Mouse (Mus musculus): Measurements from ENCODE around the gene Tns3.

The Tns3 gene

DNA sequence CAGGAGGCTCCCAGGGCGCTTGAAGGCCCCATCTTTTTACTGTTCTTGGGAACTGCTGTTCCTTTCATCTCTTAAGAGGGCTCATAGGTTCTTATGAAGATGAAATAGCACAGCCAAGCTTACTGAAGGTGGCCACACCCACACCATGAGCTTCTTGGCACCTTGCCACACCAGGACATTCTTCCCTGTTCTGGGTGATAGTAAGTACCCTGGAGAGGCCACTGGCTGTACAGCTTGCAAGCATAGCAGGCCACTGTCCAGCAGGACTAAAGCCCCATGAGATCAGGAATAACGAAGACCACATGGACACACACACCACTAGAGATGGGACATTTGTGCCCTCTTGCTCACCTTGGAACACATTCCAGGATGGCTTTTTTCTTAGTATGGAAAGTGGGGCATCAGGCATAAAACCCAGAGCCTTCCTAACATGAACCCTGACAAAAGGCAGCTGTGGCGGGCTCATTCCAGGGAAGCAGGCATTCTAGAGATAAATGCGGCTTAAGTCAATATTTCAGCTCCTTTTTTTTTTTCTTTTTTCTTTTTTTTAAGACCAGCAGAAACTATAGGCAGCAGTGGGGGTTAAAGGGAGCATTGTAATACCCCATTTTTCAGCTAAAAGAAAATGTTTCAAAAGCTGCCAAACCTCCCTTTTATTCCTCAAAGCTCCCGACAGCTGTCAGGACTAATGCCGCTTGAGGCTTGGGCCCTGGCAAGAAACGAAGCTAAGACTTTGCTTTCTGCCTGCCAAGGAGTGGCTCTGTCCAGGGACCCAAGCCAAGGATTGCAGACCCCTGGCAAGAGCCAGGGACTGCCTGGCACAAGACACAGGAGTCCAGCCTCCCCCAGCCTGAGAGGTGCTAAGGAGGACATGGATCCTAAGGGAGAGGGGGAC is 150.7 kb downstream of the Tns3 start:
- peak in 1 of 2 experiments; percentile 52 for DNase-seq

DNA sequence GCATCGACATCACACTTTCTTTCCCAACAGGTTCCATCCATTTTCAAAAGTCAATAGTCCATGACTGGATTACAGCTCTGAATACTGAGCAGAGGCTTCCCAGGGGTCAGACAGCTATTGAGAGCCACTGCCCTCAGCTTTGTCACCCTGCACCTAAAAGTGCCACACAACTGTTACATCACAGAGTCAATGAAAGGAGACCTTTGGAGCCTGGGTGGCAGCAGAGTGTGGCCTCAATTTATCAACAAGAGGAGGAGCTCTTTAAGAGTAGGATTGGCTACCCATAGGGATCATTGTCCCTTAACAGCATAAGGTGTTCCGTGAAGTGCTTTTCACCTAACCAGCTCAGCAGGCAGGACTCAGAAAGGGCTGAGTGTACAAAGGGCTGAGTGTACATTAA is 154.0 kb downstream of the Tns3 start:
- DNase-seq = no peak

DNA sequence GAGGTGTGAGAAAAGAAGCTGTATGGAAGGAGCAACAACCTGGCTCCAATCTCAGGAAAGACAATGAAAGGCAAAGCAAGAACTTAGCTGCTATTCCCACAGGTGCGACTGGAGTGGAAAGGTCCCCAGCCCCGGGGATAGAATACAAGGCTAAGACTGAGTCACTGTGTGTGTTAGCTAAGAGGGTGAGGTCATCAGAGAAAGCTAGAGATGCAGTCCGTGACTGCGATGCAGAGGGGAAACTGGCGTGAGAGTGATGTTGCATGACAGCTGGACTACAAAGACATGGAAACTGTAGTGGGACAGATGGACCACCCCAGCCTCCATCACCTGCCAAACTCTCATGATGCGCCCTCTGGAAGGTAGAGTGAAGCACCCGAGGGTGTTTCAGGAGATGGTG is 154.7 kb downstream of the Tns3 start:
- DNase-seq = no peak

DNA sequence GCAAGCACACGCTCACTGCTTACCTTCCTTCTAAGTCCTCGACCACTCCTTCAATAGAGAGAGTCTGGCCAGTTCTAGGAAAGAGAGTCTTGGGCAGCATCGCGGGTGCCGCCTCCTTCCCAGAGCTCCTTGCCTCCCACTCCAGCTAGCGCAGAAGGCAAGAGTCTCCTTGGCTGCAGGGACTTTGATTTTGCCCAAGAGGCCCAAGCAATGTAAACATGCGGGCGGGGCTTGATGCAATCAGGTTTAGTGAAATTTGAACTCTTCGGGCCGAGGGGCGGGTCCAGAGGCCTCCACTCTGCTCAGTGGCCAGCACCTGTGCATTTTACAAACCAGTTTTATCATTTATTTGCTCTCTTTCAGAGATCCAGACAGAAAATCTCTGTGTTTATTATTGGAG is 160.6 kb downstream of the Tns3 start:
- DNase-seq = no peak

DNA sequence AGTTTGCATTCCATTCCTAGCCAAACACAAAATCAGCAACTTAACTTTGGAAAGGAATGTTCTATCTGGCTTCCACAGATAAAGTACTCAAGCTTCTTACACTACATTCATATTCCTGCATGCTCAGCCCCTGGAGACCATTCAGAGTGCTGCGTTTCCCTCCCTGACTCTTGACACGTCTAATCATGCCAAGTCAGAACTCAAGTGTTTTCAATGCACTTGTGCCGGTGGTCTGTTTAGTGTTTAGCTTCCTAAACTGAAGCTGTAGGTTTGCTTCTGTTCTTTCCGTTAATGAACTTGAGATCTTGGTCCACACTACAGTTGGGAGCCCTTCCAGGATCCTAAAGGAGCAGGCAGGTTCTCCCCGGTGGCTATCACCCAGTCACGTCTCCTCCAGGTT is 163.5 kb downstream of the Tns3 start:
- no peak for DNase-seq

DNA sequence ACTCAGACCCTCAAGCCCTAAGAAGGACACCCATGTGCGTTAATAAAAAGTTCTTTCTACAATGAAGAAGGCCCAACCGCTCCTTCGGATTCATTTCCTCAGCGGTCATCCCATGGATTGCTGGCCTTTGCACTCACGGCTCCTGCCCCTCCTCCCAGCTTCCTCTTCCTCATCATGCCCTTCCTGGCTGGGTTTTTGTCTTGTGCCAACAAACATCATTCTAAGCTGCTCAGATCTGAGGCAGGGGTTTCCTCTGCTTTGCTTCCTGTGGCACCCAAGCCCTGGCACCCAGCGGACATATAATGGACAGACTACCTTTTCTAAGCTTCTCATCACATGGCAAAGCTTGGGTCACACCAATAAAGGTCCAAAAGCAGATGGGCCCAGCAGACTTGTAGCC is 167.2 kb downstream of the Tns3 start:
- no peak for DNase-seq

DNA sequence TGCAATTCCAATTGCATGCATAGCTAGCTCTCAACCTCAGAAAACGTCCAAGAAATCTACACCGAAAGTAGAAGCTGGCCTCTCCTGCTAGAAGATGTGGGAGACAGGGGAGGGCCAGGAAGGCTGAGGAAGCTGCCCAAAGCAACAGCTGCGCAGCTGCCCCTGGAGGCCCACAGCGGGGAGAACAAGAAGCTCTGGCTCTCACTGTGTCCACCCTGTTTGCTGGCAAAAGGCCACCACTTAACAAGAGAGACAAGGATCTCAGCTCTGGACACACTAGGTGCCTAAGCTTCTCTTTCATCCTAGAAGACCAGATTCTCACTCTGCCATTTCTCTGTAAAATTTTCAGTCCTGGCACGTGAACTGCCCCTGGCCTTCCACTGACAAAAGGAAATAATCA is 167.6 kb downstream of the Tns3 start:
- DNase-seq = peak in 1 of 2 experiments; percentile 34

DNA sequence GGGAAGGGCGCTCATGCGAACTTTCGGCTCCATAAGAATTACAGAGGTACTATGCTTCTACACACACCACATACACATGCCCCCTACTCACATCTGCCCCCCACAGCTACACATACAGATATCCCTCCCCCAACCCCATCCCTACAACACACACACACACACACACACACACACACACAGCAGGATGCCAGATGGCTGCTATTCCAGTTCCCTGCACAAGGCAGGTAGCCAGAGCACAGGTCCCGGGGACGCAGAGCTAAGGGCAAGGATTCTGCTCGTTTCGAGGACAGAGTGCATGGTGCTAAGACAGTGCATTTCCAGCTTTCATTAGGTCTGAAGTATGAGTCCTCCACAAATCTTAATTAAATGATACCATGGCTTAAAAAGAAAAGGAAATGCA is 168.5 kb downstream of the Tns3 start:
- DNase-seq = peak; percentile 67 to 77

DNA sequence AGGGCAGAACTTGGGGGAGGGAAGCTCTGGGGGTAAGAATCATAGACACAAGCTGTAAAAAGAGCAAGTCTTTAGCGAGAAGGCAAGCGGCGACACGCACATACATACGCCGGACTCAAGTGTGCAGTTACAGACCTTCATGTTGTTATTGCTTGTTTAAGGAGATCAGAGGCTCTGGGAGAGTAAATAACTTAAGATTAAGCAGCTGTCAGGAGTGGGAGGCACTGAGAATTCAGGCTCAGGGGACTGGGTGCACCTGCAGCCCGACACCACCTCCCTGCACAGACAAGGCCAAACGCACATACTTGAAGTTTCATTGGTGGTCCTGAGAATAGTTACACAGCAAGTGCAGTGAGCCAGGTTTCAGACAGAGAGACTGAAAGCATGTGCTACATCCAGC is 169.3 kb downstream of the Tns3 start:
- DNase-seq = no peak

DNA sequence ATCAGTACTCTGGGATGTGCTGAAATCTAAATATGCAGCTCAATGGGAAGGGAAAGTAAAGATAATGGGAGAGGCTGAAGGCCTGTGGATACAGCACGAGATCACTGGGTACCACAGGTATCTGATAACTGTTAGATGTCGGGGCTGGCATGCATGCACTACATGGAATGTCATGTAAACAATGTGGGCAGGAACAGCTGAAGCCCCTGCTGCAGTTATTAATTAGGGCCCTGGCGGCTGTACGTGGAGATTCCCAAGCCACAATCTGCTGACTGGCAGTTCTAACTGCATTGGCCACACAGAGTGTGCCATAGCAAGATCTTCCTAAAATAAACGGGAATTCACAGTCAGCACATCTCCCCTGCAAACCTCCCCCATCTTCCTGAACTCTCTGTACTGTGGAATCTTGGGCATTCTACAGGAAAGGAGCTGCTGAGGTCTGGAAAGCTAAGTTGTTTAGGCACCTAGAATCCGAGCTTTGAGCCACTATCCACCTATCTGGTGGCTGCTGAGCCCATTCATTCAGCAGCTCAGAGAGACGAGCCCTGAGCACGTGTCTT is 170.3 kb downstream of the Tns3 start:
- no peak for DNase-seq

DNA sequence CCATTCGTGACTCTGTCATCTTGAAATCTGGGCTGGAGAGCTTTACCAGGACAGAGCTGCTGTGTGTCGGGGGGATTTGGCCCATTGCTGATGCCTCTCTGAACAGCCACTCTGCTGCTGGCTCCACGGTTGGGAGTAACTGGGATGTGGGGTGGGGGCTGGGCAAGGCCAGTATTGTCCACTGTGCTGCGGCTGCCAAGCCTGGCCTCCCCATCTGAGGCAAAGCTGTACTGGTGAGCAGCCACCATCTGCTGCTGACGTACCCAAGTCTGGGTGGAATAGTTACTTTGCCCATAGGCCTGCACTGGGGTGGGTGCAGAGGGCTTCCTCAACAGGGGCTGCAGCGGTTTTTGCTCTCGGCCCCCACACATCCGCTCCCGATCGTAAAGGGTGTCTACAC is 172.0 kb downstream of the Tns3 start:
- DNase-seq = peak; percentile 37 to 61

DNA sequence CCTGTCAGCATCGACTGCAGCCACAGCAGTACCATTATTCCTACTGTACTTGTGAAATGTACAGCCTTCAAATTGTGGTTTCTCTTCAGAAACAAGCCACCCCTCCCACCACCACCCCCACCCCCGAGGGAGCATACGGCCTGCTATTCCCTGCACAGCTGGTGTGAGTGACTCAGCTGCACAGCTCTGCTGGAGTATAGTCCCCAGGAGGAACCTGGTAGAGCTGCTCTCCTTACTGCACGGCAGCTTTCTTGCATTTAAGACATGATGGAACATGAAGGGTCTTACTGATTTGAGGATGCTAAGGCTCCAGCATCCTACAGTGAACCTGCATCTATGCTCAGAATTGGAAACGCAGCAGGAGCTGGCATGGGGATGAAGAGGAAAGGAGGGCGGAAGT is 176.1 kb downstream of the Tns3 start:
- no peak for DNase-seq

DNA sequence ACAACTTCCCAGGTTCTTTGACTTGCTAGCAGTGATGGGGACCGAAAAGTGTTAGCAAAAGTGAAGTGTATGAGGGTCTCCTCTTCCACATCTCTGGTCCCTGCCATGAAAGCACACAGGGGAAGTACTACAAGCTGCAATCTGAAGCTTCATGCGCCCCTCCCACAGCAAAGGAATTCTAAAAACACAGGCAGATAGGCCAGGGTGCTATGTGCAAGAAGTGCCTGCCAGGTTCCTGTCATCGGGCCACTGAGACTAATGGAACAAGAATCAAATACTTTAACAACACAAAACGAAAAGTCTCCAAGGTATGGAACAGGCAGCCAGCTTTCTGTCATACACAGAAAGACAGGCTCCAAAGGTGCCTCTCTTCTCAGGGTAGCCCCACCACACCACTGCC is 177.8 kb downstream of the Tns3 start:
- no peak for DNase-seq

DNA sequence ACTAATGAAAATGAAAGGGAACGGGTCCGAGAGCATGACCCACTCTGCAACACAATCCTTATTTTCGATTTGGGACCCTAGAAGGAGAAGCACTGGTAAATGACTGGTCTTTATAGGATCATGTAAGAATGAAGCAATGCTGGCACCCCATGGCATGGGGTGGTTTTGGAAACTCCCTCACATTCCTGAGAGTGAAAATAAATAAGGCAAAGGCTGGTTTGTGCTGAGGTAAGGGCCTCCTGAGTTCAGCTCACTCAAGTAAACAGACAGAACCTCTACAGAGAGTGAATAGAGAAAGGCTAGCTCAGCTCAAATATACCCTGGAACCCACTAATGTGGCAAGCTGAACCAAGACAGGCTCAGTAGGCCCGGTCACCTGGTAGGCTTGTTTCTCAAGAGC is 179.8 kb downstream of the Tns3 start:
- DNase-seq = no peak

DNA sequence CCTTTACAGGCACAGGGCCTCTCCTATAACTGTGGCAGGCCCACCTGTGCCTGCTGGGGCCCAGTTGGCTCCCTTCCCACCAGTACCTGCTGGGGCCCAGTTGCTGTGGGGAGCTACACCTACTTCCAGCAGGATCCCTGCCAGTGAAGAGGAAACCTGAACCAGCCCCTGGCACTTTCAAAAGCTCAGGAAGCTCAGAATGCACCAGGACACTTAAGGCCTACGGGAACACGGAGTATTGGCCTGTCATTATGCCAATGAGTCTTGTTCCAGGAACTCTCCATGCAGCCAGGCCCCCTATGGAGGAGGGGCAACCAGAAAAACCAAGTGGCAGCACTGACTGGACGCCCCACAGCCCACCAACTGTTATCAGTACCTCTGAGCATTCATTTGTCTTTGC is 181.6 kb downstream of the Tns3 start:
- DNase-seq = peak in 1 of 2 experiments; percentile 38

DNA sequence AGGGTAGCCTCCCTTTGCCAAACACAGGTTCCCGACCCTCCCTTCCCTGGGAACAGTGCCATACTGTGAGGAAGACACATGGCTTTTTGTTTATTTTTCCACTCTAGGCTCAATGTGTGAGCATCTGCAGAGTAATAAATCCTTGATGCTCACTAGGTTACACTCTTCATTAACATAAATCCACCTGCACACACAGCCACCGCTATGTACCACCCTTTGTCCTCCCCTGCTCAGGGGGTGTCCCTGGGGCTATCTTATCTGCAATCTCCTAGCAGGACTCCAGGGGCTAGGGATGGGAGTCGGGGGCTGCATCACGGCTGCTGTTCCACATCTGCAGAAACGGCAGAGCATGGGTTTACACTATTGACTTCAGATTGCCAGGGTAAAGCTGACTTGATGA is 182.4 kb downstream of the Tns3 start:
- DNase-seq = no peak

DNA sequence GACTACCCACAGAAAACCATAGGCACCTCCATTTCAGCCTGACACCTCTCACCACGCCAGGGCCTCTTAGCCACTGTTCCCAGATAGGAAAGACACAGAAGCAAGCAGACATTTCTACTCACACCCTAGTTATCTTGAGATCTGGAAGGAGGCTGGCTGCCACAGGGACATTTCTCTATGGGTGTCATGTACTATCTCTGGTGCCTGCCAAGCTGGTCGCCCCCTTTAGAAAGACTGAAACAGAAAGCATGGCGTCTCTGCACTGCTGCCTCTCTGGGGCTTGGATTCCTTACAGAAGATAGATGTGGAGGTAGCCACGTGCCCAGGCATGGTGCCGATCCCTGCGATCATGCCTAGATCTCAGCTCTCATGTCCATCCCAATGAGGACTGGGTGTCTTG is 182.8 kb downstream of the Tns3 start:
- no peak for DNase-seq

DNA sequence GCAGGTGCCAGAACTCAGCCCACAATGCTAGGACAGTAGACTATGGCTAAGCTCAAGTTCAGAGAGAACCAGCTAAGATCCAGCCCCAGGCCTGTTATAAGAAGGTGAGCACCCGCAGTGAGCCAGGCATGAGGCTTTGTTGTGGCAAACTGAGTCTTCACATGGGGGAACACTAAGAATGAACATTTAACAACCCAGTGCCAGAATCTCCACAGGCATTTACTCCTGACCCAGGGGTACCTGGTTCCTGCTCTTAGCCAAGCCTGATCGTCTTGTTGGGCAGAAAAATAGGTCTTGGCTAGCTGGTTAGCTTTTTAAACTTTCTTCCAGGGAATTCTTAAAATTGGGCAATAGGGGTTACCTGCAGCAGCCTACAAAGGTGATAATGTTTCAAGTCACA is 184.5 kb downstream of the Tns3 start:
- no peak for DNase-seq

DNA sequence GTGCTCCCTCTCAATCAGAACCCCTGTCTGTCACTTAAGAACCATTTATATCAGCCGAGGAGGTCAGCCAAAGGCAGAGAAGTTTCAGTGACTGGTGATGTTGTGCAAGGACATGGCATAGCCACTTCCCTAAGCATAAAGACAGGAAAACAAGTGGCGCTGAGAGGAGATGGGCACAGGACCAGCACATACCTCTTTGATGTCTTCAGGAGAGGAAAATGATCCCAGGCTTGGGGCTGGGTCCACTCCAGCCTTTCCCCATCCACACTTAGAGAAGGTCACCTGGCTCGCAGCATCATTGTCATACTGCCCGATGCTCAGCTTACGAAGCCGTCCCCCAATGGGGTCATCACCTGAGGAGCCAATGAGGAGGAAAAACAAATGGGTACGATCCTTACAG is 185.0 kb downstream of the Tns3 start:
- DNase-seq = no peak

DNA sequence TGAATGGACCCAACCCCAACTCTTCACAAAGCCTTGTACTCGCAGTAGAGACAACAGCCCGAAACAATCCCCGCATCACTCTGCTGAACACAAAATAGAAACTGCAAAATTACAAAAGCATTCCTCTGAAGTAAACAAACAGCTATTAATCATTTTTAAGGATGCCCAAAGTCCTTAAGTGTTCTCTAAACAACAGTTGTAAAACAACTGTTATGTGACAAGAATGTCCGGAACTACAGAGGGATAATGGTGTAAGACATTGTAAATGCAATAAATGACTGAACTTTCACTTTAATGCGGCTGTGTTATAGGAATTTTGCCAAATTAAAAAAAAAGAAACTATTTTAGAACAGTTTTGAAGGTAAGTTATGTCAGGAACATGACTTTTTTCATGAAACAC is 190.7 kb downstream of the Tns3 start:
- DNase-seq = no peak

DNA sequence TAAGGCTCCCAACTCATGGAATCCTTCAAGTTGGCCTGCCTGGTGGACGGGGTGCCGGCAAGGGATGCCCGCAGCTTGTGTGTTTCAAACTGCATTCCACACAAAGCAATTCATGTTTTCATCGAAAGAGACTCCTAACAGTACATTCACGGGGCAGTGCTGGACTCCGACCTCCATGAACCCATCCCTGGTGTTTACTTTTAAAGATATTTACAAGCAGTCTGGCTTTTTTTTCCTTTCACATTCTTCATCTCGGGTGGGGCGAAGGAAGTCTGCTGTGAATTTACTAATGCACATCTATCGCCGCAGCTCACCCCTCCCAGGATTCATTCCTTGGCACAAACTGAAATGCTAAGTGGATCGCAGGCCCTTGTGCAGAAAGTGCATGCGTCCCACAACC is 191.9 kb downstream of the Tns3 start:
- DNase-seq = no peak

DNA sequence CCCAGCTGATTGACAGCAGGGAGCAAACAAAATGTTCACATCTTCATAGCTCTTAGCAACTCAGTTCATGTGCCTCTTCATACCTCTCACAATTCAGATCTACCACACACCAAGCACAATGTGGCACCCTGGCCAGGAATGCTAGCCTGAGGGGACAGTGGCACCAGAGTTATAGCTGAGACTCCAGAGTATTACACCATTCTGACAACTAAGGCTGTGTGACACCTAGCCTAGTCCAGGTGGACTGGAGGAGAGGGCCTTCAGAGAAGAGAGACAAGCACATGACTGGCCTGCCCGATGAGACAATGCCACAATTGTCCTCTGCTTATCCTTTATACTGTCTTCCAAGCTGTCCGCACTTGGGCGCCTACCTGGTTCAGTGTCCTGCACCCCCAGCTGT is 192.8 kb downstream of the Tns3 start:
- no peak for DNase-seq

DNA sequence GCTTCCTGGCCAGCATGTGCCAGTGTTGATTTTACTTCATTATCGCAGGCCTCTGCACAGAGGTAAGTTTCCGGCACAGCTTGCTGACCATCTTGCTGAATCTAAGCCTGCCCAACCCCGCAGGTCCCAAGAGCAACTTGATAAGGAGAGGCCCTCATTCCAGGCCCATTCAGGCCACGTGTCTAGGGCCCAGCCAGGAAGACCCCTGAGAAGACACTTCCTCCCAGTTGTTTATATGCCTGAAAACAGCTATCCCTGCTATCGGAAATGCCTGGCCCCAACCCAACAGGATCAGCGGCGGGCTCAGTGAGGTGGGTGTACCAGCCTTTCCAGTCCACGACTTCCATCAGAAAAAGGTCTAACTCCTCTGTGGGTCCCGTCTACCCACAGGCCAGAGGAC is 194.8 kb downstream of the Tns3 start:
- DNase-seq = no peak

DNA sequence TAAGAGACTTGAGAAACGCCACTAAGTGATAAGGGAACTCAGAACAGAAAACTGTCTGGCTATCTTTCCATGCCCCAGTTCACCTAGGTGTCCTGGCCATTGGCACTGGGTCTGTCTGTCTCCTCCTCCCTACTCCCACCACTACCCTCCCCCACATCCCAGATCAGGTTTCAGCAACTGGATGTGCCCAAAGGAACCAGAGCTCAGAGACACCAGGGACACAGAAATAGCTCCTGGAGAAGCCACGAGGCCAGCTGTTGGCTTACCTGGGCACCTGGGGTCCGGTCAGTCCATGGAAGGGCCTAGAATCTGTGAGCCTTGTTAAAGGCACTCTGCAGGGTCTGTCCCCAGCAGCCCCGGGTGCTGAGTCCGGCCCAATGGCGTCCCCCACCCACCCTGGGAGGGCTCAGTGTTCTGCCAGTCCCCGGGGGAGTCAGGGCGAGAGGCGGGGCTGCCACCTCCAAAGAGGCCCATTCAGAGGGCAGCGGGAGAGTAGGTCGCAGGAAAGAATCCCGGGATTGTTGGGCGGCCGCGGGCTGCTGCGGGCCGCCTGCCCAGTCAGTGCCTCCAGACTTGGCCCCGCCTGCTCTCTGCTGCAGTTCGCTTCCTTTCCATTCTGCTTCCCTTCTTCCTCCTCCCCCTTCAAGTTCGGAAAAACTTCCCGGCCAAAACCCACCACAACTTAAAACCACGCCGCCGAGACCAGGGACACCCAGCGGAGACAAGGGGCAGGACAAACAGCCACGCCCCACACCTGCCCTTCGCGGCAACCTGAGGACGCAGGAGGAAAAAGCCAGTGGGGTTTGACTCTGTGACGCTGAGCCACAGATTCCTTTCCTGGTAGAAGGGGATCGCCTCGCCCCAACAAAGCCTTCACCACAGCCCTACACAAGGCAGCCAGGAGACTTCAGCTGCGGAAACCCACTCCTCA is 195.9 kb downstream of the Tns3 start:
- peak; percentile 64 to 72 for DNase-seq

All from cerebellum, postnatal 25 days (tissue).